Mouse (Mus musculus) limb, embryonic 10.5 days (tissue): ENCODE results near the gene Scn1b. TPM values are rescaled to one million over a fixed set of nuclear protein-coding genes. Genes with fewer than 3 reads are reported as not detected.
A peak's percentile ranks its signal among the peaks of the same experiment; 100 is the strongest.

Experiments used
- DNase-seq: peaks from one replicate; pipeline ENCODE4 v3.0.0-alpha.2; 2017; ENCODE audit warnings: low spot score
- H3K27ac ChIP-seq: fragments of 300-500 bp; sonication (generic); 2 replicates; pipeline ENCODE4 v1.5.1; 2016; ENCODE audit warnings: mild to moderate bottlenecking
- H3K27me3 ChIP-seq: fragments of 300-500 bp; sonication (generic); 2 replicates; pipeline ENCODE4 v1.6.1; 2016; ENCODE audit warnings: low read depth, mild to moderate bottlenecking; ENCODE audit not compliant: poor library complexity, severe bottlenecking
- H3K36me3 ChIP-seq: fragments of 300-500 bp; sonication (generic); 2 replicates; pipeline ENCODE4 v1.6.1; 2016; ENCODE audit warnings: mild to moderate bottlenecking, moderate library complexity
- H3K4me1 ChIP-seq: fragments of 300-500 bp; sonication (generic); 2 replicates; pipeline ENCODE4 v1.6.1; 2016
- H3K4me3 ChIP-seq: fragments of 300-500 bp; sonication (generic); 2 replicates; pipeline ENCODE4 v1.5.1; 2016; ENCODE audit warnings: mild to moderate bottlenecking, moderate library complexity
- H3K9me3 ChIP-seq: fragments of 300-500 bp; sonication (generic); replicated peaks from 2 replicates; pipeline ENCODE4 v1.6.1; 2016; ENCODE audit warnings: mild to moderate bottlenecking
- WGBS: fragments of 180-500 bp; shearing (Covaris S2); methylation state at CpG from one replicate; pipeline ENCODE4 v1.1.7; 2016; 5-methylcytosine and 5-hydroxymethylcytosine counted together
- polyA plus RNA-seq: library from polyadenylated mRNA; unstranded; fragments of >200 nt; fragmentation: Nextera tagmentation; extraction: Ambion mirVana; gene quantifications from 2 replicates; pipeline ENCODE4 v1.2.1, GENCODE M21; 2016

Gene Scn1b
- polyA plus RNA-seq, 1 experiment from 2014 or later = 0.81 TPM

GRCm38 (mm10) chr7:31107781-31108180 lies 19.0 kb downstream of the Scn1b start:
- H3K4me3 ChIP-seq = no peak overlapping the region
- no peaks in the 10 kb centered on the region for H3K9me3 ChIP-seq
- no peaks in the 10 kb centered on the region for H3K36me3 ChIP-seq
- H3K27me3 ChIP-seq = 0 out of 2 replicates have a peak, but pooled peaks cover 12% of the 10 kb centered on the region
- H3K27ac ChIP-seq = no peak overlapping the region
- DNase-seq = no peak
- 0 out of 2 replicates have a peak, but pooled peaks cover 2% of the 10 kb centered on the region for H3K4me1 ChIP-seq
- 93% methylated on average over 11 of the region's 11 CpGs for WGBS

GRCm38 (mm10) chr7:31106166-31106565 lies 20.6 kb downstream of the Scn1b start:
- 0 out of 2 replicates have a peak, but pooled peaks cover 12% of the 10 kb centered on the region for H3K27me3 ChIP-seq
- no peaks in the 10 kb centered on the region for H3K36me3 ChIP-seq
- no peak overlapping the region for H3K27ac ChIP-seq
- no peak overlapping the region for H3K4me3 ChIP-seq
- no peaks in the 10 kb centered on the region for H3K9me3 ChIP-seq
- 60% methylated on average over 3 of the region's 3 CpGs for WGBS
- H3K4me1 ChIP-seq = 0 out of 2 replicates have a peak, but pooled peaks cover 2% of the 10 kb centered on the region
- DNase-seq = no peak

DNA sequence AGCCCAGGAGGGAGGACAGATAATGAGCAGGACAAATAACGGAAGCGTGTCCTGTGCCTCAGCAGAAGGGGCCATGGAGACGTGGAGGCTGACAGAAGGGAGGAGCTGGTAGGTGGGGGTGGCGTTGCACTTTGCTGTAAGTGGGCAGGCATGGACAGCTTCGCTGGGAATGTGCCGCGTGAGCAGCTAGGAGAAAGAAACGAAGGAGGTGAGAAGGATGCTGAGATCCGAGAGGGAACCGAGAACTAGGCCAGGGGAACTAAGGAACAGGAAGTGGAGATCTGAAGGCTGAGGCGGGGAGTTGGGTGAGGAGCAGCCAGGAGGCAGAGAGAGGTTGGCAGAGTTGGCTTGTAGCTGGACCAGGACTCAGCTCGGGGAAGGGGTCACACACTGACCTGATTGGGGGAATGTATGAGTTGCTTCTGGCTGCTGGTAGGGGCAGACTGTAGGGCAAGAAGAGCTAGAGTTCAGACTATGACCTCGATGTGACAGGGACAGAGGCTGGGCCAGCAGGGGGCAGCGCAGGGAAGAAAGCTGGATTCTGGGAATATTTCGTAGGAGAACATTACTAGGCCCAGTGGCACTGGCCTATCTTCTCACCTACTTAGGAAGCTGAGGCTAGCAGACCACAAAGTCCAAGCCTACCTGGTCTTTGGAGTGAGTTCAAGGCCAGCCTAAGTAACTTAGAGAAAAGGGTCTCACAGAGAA lies 21.6 kb downstream of the Scn1b start:
- Histone ChIP-seq H3K9me3 (no peaks in the 10 kb centered on the region), H3K27me3 (0 out of 2 replicates have a peak, but pooled peaks cover 12% of the 10 kb centered on the region), H3K4me1 (0 out of 2 replicates have a peak, but pooled peaks cover 2% of the 10 kb centered on the region), H3K36me3 (no peaks in the 10 kb centered on the region), H3K27ac (no peak overlapping the region), H3K4me3 (no peak overlapping the region)
- DNase-seq = peak; percentile 70
- WGBS = 66% methylated on average over 15 of the region's 15 CpGs

- no peaks in the 10 kb centered on the region for H3K9me3 ChIP-seq
- H3K27ac ChIP-seq = no peak overlapping the region
- no peak overlapping the region for H3K4me3 ChIP-seq
- 0 out of 2 replicates have a peak, but pooled peaks cover 12% of the 10 kb centered on the region for H3K27me3 ChIP-seq
- no peak for DNase-seq
- H3K36me3 ChIP-seq = no peaks in the 10 kb centered on the region
- peaks cover 11% of the 10 kb centered on the region for H3K4me1 ChIP-seq
- WGBS = 87% methylated on average over 14 of the region's 14 CpGs
Measured at GRCm38 (mm10) chr7:31100786-31101185, 26.0 kb downstream of the Scn1b start.

- Histone ChIP-seq H3K4me1 (peaks cover 11% of the 10 kb centered on the region), H3K9me3 (no peaks in the 10 kb centered on the region), H3K36me3 (no peaks in the 10 kb centered on the region), H3K27ac (no peak overlapping the region), H3K27me3 (0 out of 2 replicates have a peak, but pooled peaks cover 12% of the 10 kb centered on the region), H3K4me3 (no peak overlapping the region)
- 91% methylated on average over 6 of the region's 6 CpGs for WGBS
- no peak for DNase-seq
Measured at GRCm38 (mm10) chr7:31099612-31099982, 27.2 kb downstream of the Scn1b start.

- no peaks in the 10 kb centered on the region for H3K9me3 ChIP-seq
- peaks cover 11% of the 10 kb centered on the region for H3K4me1 ChIP-seq
- no peak overlapping the region for H3K27ac ChIP-seq
- no peak overlapping the region for H3K4me3 ChIP-seq
- 0 out of 2 replicates have a peak, but pooled peaks cover 11% of the 10 kb centered on the region for H3K27me3 ChIP-seq
- 80% methylated on average over 22 of the region's 22 CpGs for WGBS
- DNase-seq = no peak
- no peaks in the 10 kb centered on the region for H3K36me3 ChIP-seq
Measured at GRCm38 (mm10) chr7:31098697-31099611, 27.8 kb downstream of the Scn1b start.

DNA sequence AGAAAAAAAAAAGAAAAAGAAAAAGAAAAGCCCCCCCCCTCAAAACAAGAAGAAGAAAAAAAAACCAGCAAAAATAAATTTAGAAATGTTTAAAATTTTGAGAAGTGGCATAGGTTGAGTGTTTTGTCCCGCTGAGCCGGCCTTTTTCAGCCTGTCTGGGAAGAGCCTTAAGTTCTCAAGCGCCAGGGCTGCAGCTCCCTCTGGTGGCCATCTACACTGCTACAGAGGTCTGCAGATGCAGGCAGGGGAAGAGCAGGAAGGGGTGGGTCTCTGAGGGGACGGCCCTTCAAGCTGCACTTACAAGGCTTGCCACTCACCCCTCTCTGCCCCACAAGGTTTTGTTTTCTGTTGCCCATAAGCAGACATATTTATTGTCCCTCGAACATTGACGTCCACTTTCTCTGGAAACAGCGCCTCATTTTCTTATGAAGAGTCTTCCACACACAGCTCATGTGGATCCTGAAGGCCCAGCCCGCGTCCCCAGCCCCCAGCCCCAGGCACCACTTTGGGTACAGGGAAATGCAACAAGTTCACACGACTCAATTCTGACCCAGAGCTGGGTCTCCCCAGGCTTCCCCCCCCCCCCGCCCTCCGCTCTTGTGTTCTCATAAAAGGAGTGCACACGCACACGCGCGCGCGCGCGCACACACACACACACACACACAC lies 29.1 kb downstream of the Scn1b start:
- Histone ChIP-seq H3K27ac (peak overlapping the region; percentile 66), H3K4me3 (peak overlapping the region; percentile 37)

DNA sequence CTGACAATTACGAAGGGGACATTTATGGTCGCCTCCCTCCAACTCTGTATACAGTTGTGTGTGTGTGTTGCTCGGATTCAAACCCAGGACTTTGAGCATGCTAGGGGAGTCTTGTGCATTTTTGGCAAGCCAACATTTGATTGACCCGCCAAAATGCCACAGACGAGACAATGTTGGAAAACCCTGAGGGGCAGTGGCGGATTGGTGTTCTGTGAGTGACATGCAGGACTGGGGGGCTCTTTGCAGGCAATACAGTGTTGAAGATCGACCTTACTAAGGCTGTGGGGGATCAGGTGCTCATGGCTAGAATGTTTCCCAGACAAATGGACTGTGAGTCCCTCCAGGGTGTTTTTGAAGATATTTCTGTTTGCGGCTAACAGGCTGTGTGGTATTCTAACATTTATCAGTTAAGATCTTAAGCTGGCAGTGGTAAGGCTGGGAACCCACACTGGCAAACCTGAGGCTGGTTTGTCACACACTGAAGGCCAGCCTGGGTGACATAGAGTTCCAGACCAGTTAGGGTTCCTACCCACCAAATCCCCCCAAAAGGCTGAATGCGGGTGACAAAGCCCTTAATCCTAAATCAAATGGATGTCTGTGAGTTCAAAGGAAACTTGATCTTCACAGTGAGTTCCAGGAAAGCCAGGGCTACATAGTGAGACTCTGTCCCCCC lies 29.8 kb downstream of the Scn1b start:
- Histone ChIP-seq H3K27me3 (no peaks in the 10 kb centered on the region), H3K27ac (no peak overlapping the region), H3K36me3 (no peaks in the 10 kb centered on the region), H3K4me3 (no peak overlapping the region), H3K4me1 (peaks cover 11% of the 10 kb centered on the region), H3K9me3 (no peaks in the 10 kb centered on the region)
- no peak for DNase-seq
- 72% methylated on average over 9 of the region's 9 CpGs for WGBS

More for the DNA sequence above, 29.1 kb downstream of the Scn1b start:
- WGBS = 35% methylated on average over 20 of the region's 20 CpGs
- H3K9me3 ChIP-seq = no peaks in the 10 kb centered on the region
- no peaks in the 10 kb centered on the region for H3K36me3 ChIP-seq
- no peaks in the 10 kb centered on the region for H3K27me3 ChIP-seq
- H3K4me1 ChIP-seq = peaks cover 11% of the 10 kb centered on the region
- peak; percentile 91 for DNase-seq

GRCm38 (mm10) chr7:31094774-31095501 lies 31.9 kb downstream of the Scn1b start:
- Histone ChIP-seq H3K36me3 (no peaks in the 10 kb centered on the region), H3K4me1 (peaks cover 11% of the 10 kb centered on the region), H3K27me3 (no peaks in the 10 kb centered on the region), H3K4me3 (no peak overlapping the region), H3K9me3 (no peaks in the 10 kb centered on the region), H3K27ac (no peak overlapping the region)
- DNase-seq = no peak
- WGBS = 18% methylated on average over 11 of the region's 12 CpGs

DNA sequence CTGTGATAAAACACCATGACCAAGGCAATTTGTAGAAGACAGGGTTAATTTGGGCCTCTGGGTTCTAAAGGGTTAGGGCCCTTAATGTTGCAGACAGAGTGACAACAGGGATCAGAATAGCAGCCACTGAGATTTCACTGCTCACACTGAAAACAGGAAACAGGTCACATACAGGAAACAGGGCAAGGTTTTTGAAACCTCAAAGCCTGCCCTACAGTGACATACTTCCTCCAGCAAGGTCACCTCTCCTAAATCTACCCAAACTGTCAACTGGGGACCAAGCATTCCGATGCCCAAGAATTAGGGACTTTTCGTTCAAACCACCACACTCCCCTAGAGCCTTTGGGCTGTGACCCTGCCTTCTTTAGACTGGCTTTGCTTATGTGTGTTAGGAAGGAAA lies 37.1 kb downstream of the Scn1b start:
- 80% methylated on average over 2 of the region's 2 CpGs for WGBS
- H3K36me3 ChIP-seq = no peaks in the 10 kb centered on the region

DNA sequence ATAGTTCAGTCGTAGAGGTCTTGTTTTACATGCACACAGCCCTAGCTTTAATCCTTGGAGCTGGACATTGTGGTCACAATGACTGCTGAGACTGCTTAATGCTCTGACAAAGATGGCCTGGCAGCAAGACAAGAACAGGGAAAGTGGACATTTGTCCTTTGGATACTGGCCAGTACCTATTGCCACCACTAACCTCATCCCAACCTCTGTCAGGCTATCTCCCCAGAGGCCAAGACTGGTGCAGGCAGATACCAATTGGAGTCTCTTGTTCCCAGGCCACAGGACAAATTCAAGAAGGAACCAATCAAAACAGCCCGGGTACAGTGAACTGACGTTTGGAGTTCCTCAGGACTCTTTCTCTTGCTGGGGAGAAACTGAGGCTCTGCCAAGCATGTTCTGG lies 38.6 kb downstream of the Scn1b start:
- no peak overlapping the region for H3K27ac ChIP-seq
- H3K36me3 ChIP-seq = no peaks in the 10 kb centered on the region
- WGBS = 80% methylated on average over 3 of the region's 3 CpGs
- H3K9me3 ChIP-seq = no peaks in the 10 kb centered on the region
- H3K4me1 ChIP-seq = peaks cover 14% of the 10 kb centered on the region; the same call in 1 of the 2 replicates
- H3K4me3 ChIP-seq = no peak overlapping the region
- no peaks in the 10 kb centered on the region for H3K27me3 ChIP-seq
- DNase-seq = no peak

More for the DNA sequence above, 37.1 kb downstream of the Scn1b start:
- Histone ChIP-seq H3K27me3 (no peaks in the 10 kb centered on the region), H3K4me3 (no peak overlapping the region), H3K9me3 (no peaks in the 10 kb centered on the region), H3K4me1 (peaks cover 6% of the 10 kb centered on the region; the same call in 1 of the 2 replicates), H3K27ac (no peak overlapping the region)
- DNase-seq = no peak
